Mouse (Mus musculus) olfactory bulb, adult 2 months (tissue): ENCODE measurements at regions not wholly inside any gene's neighbourhood (a gene's known extent, or its start where the extent isn't known, plus 50 kb on each side); places are given as distances from the start of the nearest gene placed in this dataset.

Source experiments
- CTCF ChIP-seq: fragments of 200-500 bp; IDR thresholded peaks from 2 replicates; pipeline ENCODE4 v1.5.1; 2012; ENCODE audit warnings: low read depth, mild to moderate bottlenecking, low read length, moderate library complexity; ENCODE audit not compliant: insufficient read depth
- POLR2A ChIP-seq: fragments of 200-500 bp; IDR thresholded peaks from 2 replicates; pipeline ENCODE4 v1.6.1; 2012; ENCODE audit warnings: mild to moderate bottlenecking, low read depth, low read length, moderate library complexity; ENCODE audit not compliant: insufficient read depth

DNA sequence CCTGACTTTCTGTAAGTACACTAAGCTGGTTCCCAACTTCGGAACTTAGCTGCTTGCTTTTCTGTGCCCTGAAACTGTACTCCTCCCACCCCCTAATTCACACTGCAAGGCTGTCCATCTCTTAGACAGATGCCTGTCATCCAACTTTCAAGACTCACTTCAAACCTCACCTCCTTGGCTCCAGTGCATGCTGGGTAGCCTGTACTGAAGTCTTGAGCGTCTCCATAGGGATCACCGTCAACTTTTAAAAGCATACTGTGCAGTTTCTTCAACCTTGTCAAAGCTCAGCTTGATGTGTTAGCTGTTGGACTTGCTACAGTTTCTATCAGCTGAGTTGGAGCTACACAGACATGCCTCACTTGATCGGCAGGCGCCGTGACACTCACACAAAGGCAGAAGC lies 126.5 kb upstream of the Tut7 start:
- TF ChIP-seq POLR2A (no peak), CTCF (no peak)
